Mouse (Mus musculus): ENCODE data around the gene Scn8a.
"Not testable (repeated sequence)": the region's sequence is repeated elsewhere in the genome, so short reads cannot be mapped to it uniquely, and the experiment has no call there.

Scn8a gene

DNA sequence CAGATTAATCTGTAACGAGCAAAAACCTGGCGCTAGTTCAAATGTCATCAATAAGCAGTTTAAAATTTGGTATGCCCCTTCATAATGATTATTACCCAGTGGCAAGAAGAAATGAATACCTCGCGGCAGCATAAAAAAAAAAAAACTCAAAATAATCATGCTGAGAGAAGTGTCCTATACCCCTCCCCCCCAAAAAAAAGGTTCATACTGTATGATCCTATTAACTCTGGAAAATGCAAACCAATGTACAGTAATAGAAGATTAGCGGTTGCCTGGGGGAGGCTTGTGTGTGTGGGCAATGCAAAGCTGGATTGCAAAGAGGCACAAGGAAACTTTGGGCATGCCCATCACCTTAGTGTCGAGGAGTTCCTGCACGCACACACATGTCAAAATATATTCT, at the start of gene Scn8a:
Gene Scn8a, plus strand, starts transcription at position 301 of the 400 bp plus-strand sequence.
- DNase-seq (ENCODE audit: low spot score in 2 of 2) = no peak

DNA sequence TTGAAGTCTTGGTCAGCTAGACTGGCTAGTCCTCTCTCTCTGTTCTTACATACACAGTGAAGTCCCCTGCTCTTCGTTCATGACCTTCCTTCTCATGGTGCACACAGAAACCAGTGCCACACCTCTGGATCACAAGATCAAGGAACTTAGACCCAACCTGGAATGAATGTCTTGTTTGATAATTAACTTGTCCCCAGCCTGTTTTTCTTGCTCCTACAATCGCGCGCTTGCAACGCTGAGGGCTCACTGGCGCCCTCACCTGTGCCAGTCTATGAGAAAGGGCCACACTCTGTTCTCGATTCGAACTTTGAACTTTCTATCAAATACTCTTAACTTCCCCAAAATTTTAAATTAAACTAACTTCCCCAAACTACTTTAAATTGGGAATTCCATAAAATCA, 47.8 kb upstream of the Scn8a start:
- no peak for DNase-seq (ENCODE audit: low spot score in 2 of 2)

DNA sequence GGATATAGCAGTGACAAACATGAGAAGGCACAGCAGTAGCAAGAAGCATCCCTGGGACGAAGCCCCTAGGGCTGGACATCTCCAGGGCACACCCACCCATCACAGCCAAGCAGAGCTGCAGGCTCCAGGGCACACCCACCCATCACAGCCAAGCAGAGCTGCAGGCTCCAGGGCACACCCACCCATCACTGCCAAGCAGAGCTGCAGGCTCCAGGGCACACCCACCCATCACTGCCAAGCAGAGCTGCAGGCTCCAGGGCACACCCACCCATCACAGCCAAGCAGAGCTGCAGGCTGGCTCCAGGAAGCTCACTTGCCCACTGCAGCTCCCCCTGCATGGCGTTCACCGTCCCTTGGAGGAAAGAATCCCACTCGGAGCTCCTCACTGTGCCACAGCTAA, 47.3 kb upstream of the Scn8a start:
- not testable (repeated sequence) for DNase-seq (ENCODE audit: low spot score in 2 of 2)

DNA sequence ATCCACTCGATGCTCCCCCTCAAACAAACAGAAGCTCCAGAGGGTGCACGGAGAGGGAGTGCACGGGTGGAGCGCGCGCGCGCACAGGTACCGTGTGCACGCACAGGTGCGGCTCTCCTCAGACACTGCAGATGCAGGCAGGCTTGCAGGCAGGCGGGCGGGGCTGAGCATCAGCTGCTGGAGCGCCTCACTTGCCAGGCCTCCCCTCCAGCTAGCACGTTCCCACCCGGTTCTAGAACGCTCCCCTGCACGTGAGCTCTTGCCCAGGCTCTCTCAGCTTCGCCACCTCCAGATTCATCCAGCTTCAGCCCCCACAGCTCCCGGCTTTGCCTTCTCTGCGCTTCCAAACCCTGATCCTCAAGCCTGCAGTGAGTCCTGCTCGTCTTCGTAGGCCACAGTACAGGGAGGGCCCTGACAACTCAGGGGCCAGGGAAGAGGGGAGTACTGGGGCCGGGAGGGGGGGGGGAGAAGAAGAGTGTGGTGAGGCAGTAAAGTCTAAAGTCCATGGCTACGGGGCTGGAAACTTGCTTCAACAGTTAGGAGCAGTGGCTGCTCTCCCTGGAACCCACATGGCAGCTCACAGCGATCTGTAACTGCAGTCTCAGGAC, 44.3 kb upstream of the Scn8a start:
- peak in 1 of 2 experiments; percentile 58 for DNase-seq (ENCODE audit: low spot score in 2 of 2)

GRCm38 (mm10) chr15:100826076-100826475, 43.6 kb upstream of the Scn8a start:
- no peak for DNase-seq (ENCODE audit: low spot score in 2 of 2)

DNA sequence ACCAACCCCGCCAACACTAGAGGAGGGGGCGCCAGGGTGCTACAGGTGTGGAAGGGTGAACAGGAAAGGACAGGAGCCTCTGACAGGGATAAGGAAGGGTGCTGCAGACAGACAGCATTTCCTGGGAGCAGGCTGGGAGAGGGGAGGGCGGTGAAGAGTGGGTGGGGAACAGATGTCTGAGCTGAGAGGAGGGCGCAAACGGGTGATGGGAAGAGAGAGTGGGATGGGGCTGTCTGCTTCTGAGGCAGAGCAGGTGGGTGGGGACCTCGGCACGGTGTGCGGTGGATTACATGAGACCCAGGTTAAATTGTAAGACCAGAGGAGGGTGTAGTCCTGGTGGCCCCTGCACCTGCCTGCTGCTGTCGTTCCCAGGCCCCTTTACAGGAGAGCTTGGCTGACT, 39.9 kb upstream of the Scn8a start:
- DNase-seq (ENCODE audit: low spot score in 2 of 2) = peak in 1 of 2 experiments; percentile 58

- DNase-seq (ENCODE audit: low spot score in 2 of 2) = no peak
Measured at GRCm38 (mm10) chr15:100830682-100831081, 39.0 kb upstream of the Scn8a start.

GRCm38 (mm10) chr15:100832144-100832543, 37.5 kb upstream of the Scn8a start:
- no peak for DNase-seq (ENCODE audit: low spot score in 2 of 2)

DNA sequence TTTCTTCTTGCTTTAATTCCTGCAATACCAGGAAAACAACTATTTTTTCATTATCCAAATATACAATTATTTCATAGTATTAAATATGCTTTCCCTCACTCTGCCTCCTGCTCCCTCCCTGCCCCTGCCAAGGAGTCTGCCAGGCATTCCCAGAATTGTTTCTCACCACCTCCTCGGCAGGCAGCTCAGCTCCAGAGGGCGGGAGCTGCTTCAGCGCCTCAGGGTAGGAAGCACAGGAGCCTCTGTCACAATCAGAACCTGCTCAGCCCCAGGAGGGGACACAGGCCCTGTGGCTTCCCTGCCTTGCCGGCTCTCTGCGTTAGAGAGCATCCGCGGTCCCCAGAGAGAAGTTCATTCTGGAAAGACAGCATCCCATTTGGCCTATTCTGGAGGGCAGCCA, 36.9 kb upstream of the Scn8a start:
- no peak for DNase-seq (ENCODE audit: low spot score in 2 of 2)

DNA sequence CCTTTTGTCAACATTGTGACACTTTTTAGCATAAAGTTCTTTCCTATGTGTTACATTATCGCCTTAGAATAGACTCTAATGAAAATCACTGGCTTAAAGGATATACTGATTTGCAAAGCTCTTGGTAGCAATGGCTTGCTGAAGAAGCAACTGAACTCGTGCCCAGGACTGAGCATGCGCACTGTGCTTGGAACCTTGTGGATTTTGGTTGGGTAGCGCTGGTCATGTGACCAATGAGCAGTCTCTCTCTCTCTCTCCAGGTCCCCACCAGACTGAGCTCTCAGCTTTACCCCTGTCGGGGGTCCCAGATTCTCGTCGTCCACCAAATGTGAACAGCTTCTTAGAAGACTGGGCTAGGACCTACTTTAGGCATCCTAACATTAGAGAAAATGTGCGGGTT, 32.9 kb upstream of the Scn8a start:
- no peak for DNase-seq (ENCODE audit: low spot score in 2 of 2)

DNA sequence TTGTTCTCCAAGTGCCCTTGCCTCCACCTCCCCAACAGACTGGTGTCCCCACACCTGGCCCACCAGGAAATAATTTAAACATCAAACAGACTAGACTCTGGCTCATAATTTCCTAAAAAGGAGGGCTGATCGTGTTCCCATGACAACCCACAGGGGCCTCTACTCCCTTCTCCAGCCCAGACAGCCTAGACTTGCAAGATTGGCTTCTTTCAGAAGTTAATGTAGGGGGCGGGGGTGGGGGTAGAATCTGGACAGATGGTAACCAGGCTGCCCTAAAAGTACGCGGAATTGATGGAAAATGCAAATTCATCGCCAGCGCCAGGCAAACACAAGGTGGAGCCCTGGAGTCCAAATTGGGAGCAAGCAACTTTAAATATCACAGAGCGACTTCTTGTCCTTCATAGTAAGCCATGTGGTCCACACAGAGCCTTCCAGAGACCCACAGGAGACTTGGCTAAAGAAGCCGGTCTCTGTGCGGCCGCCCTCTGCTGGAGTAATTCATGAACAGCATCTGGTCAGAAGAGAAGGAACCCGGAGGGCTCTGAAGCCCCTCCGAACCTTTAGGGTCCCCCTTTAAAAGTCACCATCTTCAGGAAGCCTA, 31.0 kb upstream of the Scn8a start:
- DNase-seq (ENCODE audit: low spot score in 2 of 2) = peak in 1 of 2 experiments; percentile 53

- DNase-seq (ENCODE audit: low spot score in 2 of 2) = no peak
Measured at GRCm38 (mm10) chr15:100844336-100844735, 25.3 kb upstream of the Scn8a start.

DNA sequence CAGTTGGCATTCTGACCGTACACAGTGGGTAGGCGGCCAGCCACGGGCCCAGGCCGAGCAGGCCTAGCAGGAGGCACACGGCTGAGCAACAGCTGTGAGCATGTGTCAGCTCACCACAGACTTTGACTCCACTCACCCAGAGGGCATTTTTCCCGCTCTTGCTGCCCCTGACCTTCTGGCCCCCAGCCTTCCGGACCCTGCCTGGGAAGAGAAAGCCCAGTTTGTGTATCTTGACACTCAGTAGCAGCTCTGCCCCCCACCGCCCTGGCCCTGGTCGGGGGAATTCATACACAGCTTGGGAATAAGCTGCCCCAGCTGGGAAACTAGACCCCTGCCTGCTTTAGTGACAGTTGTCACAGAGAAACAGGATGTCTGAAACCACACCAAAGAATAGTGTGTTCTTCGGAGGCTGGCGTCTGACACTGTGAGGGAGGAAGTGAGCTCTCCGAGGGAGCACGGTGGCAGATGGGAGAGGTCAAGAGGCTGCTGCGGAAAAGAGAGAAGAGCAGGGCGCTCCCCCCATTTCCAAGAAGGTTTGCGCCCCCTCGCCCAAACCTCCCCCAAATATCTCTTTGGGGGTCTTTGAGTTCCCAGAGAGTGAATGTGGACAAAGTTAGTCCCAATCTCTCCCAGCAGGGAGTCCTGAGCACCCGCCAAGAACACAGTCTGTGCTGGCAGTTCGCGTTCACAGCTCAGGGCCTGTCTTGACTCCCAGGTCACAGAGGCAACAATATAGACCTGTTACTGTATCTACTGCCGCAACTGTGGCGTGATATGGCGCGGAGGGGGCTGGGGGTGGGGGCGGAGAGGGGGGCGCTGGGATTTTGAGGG, 24.4 kb upstream of the Scn8a start:
- no peak for DNase-seq (ENCODE audit: low spot score in 2 of 2)

GRCm38 (mm10) chr15:100847193-100847592, 22.5 kb upstream of the Scn8a start:
- no peak for DNase-seq (ENCODE audit: low spot score in 2 of 2)

GRCm38 (mm10) chr15:100857586-100857985, 12.1 kb upstream of the Scn8a start:
- DNase-seq (ENCODE audit: low spot score in 2 of 2) = no peak

DNA sequence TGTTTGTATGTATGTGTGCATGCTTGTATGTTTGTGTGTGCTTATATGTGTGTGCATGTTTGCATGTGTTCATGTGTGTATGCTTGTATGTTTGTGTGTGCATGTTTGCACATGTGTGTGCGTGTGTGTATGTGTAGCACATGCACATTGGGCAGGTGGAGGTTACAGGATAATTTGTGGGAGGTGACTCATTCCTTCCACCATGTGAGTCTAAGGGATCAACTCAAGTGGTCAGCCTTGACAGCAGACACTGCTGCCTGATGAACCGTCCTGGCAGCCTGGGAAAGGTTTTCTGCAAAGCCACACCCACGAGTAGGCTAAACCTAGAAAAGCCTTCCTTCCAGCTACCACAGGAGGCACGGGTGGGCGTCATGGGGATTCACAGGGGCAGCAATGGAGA, 8.8 kb upstream of the Scn8a start:
- DNase-seq (ENCODE audit: low spot score in 2 of 2) = no peak

GRCm38 (mm10) chr15:100865556-100865955, 4.1 kb upstream of the Scn8a start:
- no peak for DNase-seq (ENCODE audit: low spot score in 2 of 2)

GRCm38 (mm10) chr15:100870001-100870774, 530 bp downstream of the Scn8a start:
- peak; percentile 55 to 59 for DNase-seq (ENCODE audit: low spot score in 2 of 2)

DNA sequence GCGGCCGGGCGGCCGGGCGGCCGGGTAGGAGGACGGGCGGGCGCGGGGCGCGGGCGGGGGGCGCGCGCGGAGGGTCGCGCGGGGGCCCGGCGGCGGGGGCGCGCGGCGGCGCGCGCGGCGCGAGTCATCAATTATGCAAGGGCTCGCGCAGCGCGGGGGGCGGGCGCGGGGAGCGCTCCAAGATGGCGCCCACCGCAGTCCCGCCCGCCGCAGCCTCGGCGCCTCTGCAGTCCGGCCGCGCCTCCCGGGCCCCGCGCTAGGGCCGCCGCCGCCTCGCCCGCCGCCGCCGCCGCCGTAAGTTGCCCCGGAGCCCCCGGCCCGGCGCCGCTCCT, 1.1 kb downstream of the Scn8a start:
- DNase-seq (ENCODE audit: low spot score in 2 of 2) = peak in 1 of 2 experiments; percentile 46

GRCm38 (mm10) chr15:100871107-100872011, 1.7 kb downstream of the Scn8a start:
- DNase-seq (ENCODE audit: low spot score in 2 of 2) = no peak

DNA sequence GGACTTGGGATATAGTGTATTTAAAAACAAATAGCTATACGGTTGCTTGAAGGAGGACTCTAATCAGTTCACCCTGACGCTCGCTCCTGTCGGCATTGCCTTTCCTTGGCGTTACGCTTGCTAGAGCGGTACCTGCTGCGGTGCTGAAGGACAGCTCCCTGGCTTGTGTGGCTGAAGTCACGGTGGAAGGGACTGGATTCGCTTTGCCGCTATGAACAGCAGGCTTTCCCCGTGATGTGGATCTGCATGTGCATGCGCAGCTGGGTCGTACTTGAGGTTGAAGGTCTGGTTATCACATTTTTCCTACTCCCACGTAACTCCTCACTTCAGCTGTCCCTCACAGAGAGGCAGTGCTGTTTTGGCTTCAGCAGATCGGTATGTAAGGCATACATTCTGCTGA, 3.5 kb downstream of the Scn8a start:
- peak in 1 of 2 experiments; percentile 39 for DNase-seq (ENCODE audit: low spot score in 2 of 2)

All from frontal cortex, postnatal 14 days (tissue).